Mouse (Mus musculus) intestine, postnatal 0 days (tissue): ENCODE measurements around the gene Nhsl1. TPM values are rescaled to one million over a fixed set of nuclear protein-coding genes. Genes with fewer than 3 reads are reported as not detected.

Source experiments
- ATAC-seq: fragments of 200-750 bp; cut with Nextera tagmentation; 2 replicates; pipeline ENCODE4 v1.8.0; 2017; ENCODE audit warnings: mild to moderate bottlenecking, moderate TSS enrichment, moderate library complexity
- H3K27ac ChIP-seq: fragments of 300-500 bp; sonication (generic); 2 replicates; pipeline ENCODE4 v1.5.1; 2014; ENCODE audit warnings: mild to moderate bottlenecking, low read depth, low read length, moderate library complexity
- H3K27me3 ChIP-seq: fragments of 300-500 bp; sonication (generic); replicated peaks from 2 replicates; pipeline ENCODE4 v1.6.1; 2014; ENCODE audit warnings: low read length, mixed read lengths; ENCODE audit not compliant: control insufficient read depth, insufficient read depth
- H3K36me3 ChIP-seq: fragments of 300-500 bp; sonication (generic); 2 replicates; pipeline ENCODE4 v1.6.1; 2014; ENCODE audit warnings: mild to moderate bottlenecking, moderate library complexity; ENCODE audit not compliant: control insufficient read depth, insufficient read depth
- H3K4me1 ChIP-seq: fragments of 300-500 bp; sonication (generic); replicated peaks from 2 replicates; pipeline ENCODE4 v1.6.1; 2014; ENCODE audit warnings: antibody characterized with exemption, low read length, mixed read lengths; ENCODE audit not compliant: control insufficient read depth, insufficient read depth
- H3K4me2 ChIP-seq: fragments of 300-500 bp; sonication (generic); replicated peaks from 2 replicates; pipeline ENCODE4 v1.6.1; 2014; ENCODE audit warnings: low read depth, mild to moderate bottlenecking, moderate library complexity
- H3K4me3 ChIP-seq: fragments of 300-500 bp; sonication (generic); 2 replicates; pipeline ENCODE4 v1.5.1; 2014; ENCODE audit warnings: low read depth, low read length
- H3K9ac ChIP-seq: fragments of 300-500 bp; sonication (generic); 2 replicates; pipeline ENCODE4 v1.6.1; 2014; ENCODE audit warnings: mild to moderate bottlenecking, low read depth, low read length
- H3K9me3 ChIP-seq: fragments of 300-500 bp; sonication (generic); 2 replicates; pipeline ENCODE4 v1.6.1; 2016; ENCODE audit warnings: mixed run types; ENCODE audit not compliant: control insufficient read depth
- CTCF ChIP-seq: sonication (generic); IDR thresholded peaks from 2 replicates; pipeline ENCODE4 v1.5.1; 2016; ENCODE audit warnings: low read depth, mild to moderate bottlenecking, control low read depth, antibody characterized with exemption, moderate library complexity
- WGBS: fragments of 180-500 bp; shearing (Covaris S2); extraction: QIAGEN DNeasy Blood & Tissue Kit; methylation state at CpG from one replicate; pipeline ENCODE4 v1.1.7; 2014; 5-methylcytosine and 5-hydroxymethylcytosine counted together
- polyA plus RNA-seq: library from polyadenylated mRNA; unstranded; fragments of >200 nt; fragmentation: Nextera tagmentation; extraction: Ambion mirVana; gene quantifications from 2 replicates; pipeline ENCODE4 v1.2.1, GENCODE M21; 2015

The Nhsl1 gene
- polyA plus RNA-seq, 1 experiment from 2014 or later = 12.5 TPM

- peak; percentile 22; the same call in 1 of the 2 replicates for ATAC-seq
- Histone ChIP-seq H3K27ac (no peak overlapping the region), H3K36me3 (no peaks in the 10 kb centered on the region), H3K9me3 (no peaks in the 10 kb centered on the region), H3K4me2 (peak overlapping the region; percentile 63), H3K4me3 (peak overlapping the region; percentile 22), H3K27me3 (no peaks in the 10 kb centered on the region), H3K9ac (0 out of 2 replicates have a peak overlapping the region, but pooled peaks have one; percentile 23), H3K4me1 (peaks cover 4% of the 10 kb centered on the region)
- no peak for TF ChIP-seq CTCF
- 21% methylated on average over 23 of the region's 23 CpGs for WGBS
Observed at GRCm38 (mm10) chr10:18329096-18330038, 10.6 kb downstream of the Nhsl1 start.

GRCm38 (mm10) chr10:18330445-18330844 lies 11.7 kb downstream of the Nhsl1 start:
- no peak for ATAC-seq
- no peak overlapping the region for H3K4me3 ChIP-seq

GRCm38 (mm10) chr10:18333575-18333974 lies 14.8 kb downstream of the Nhsl1 start:
- no peak overlapping the region for H3K4me2 ChIP-seq
- no peak overlapping the region for H3K9ac ChIP-seq
- H3K9me3 ChIP-seq = no peaks in the 10 kb centered on the region
- ATAC-seq = no peak
- TF ChIP-seq CTCF = peak; percentile 39
- H3K27ac ChIP-seq = no peak overlapping the region
- no peaks in the 10 kb centered on the region for H3K36me3 ChIP-seq
- H3K27me3 ChIP-seq = no peaks in the 10 kb centered on the region
- peaks cover 4% of the 10 kb centered on the region for H3K4me1 ChIP-seq
- no peak overlapping the region for H3K4me3 ChIP-seq
- 57% methylated on average over 4 of the region's 4 CpGs for WGBS

More at GRCm38 (mm10) chr10:18330445-18330844, 11.7 kb downstream of the Nhsl1 start:
- Histone ChIP-seq H3K36me3 (no peaks in the 10 kb centered on the region), H3K4me1 (peaks cover 4% of the 10 kb centered on the region), H3K27me3 (no peaks in the 10 kb centered on the region), H3K9me3 (no peaks in the 10 kb centered on the region), H3K9ac (no peak overlapping the region), H3K4me2 (no peak overlapping the region), H3K27ac (no peak overlapping the region)
- 72% methylated on average over 5 of the region's 5 CpGs for WGBS
- no peak for TF ChIP-seq CTCF

- Histone ChIP-seq H3K9ac (no peak overlapping the region), H3K27ac (no peak overlapping the region), H3K9me3 (no peaks in the 10 kb centered on the region), H3K4me3 (no peak overlapping the region), H3K4me2 (no peak overlapping the region), H3K4me1 (peaks cover 4% of the 10 kb centered on the region), H3K36me3 (no peaks in the 10 kb centered on the region), H3K27me3 (no peaks in the 10 kb centered on the region)
- WGBS = 92% methylated on average over 4 of the region's 4 CpGs
- no peak for ATAC-seq
- TF ChIP-seq CTCF = no peak
Observed at GRCm38 (mm10) chr10:18334176-18334575, 15.4 kb downstream of the Nhsl1 start.

- Histone ChIP-seq H3K9me3 (no peaks in the 10 kb centered on the region), H3K4me2 (no peak overlapping the region), H3K4me1 (no peaks in the 10 kb centered on the region), H3K4me3 (no peak overlapping the region), H3K27me3 (no peaks in the 10 kb centered on the region), H3K36me3 (no peaks in the 10 kb centered on the region), H3K27ac (no peak overlapping the region), H3K9ac (no peak overlapping the region)
- WGBS = 88% methylated on average over 9 of the region's 9 CpGs
- no peak for TF ChIP-seq CTCF
- no peak for ATAC-seq
Observed at GRCm38 (mm10) chr10:18334734-18335133, 15.9 kb downstream of the Nhsl1 start.

- no peaks in the 10 kb centered on the region for H3K9me3 ChIP-seq
- H3K4me2 ChIP-seq = no peak overlapping the region
- no peak for ATAC-seq
- H3K4me1 ChIP-seq = no peaks in the 10 kb centered on the region
- no peak overlapping the region for H3K4me3 ChIP-seq
- TF ChIP-seq CTCF = no peak
- no peaks in the 10 kb centered on the region for H3K27me3 ChIP-seq
- 76% methylated on average over 5 of the region's 5 CpGs for WGBS
- no peak overlapping the region for H3K9ac ChIP-seq
- no peaks in the 10 kb centered on the region for H3K36me3 ChIP-seq
- H3K27ac ChIP-seq = no peak overlapping the region
Observed at GRCm38 (mm10) chr10:18337725-18338124, 18.9 kb downstream of the Nhsl1 start.
